9 mouse cellular contexts compared by ENCODE assay signal in the genomic region with DNA sequence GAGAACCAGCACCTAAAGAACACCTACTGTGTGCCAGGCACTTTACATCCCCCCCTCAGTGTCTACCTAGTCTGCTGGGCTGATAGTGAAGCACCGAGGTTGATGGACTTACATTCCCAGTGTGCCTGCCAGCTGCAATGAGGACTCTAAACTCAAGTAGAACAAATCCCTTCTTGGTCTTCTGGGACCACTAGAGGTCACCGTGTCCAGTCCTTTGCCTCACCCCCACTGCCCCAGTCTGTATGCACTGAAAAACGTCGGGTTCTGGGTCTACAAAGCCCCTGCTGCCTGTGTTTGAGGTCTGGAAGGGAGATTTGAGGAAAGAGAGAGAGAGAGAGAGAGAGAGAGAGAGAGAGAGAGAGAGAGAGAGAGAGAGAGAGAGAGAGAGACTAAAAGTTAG. TPM values are rescaled to one million over a fixed set of nuclear protein-coding genes. Genes with fewer than 3 reads are reported as not detected.
DNase-seq lines count a peak whose midpoint lies in the region; ATAC-seq and TF ChIP-seq lines count a peak whose summit lies in the region.
"Had no signal": no experiment of that assay in that cellular context is flagged by ENCODE, and none has a peak within 500 bp of the region (broad histone marks: within the 10 kb centered on the region; RNA-seq: fewer than 3 reads in every experiment).

No protein-coding gene starts in this region.

- no peaks in the 10 kb centered on the region for H3K27me3 ChIP-seq in kidney, postnatal 0 days (ENCODE audit: insufficient read depth, low read length)
- no peaks in the 10 kb centered on the region for H3K27me3 ChIP-seq in embryonic facial prominence, embryonic 11.5 days (ENCODE audit: control insufficient read depth, insufficient read depth, low read length)
- no peaks in the 10 kb centered on the region for H3K27me3 ChIP-seq in intestine, embryonic 15.5 days (replicated peaks)
- no peaks in the 10 kb centered on the region for H3K27me3 ChIP-seq in neural tube, embryonic 15.5 days (replicated peaks)

- DNase-seq in kidney, postnatal 0 days (ENCODE audit: low spot score) = no peak
- no peak for DNase-seq in kidney, adult 9 months
- peak; percentile 28 for DNase-seq in embryonic facial prominence, embryonic 11.5 days (ENCODE audit: low spot score)
- DNase-seq in left cerebral cortex, postnatal 10 days (ENCODE audit: extremely low spot score in 1 of 2, low spot score in 2 of 2) = no peak
- DNase-seq in adrenal gland, postnatal 4 days (ENCODE audit: low spot score in 2 of 2) = no peak

- intact Hi-C loops in left cerebral cortex, postnatal 10 days (cut with DNase I) = no loop called here

- H3K4me3 ChIP-seq in kidney, postnatal 0 days (replicated peaks; ENCODE audit: low read depth, low read length) = 0 out of 2 replicates have a peak overlapping the region, but pooled peaks have one; percentile 21
- H3K4me3 ChIP-seq in embryonic facial prominence, embryonic 11.5 days (ENCODE audit: low read depth, low read length) = peak overlapping the region; percentile 21
- no peak overlapping the region for H3K4me3 ChIP-seq in intestine, embryonic 15.5 days (replicated peaks)
- peak overlapping the region; percentile 47 for H3K4me3 ChIP-seq in neural tube, embryonic 15.5 days (replicated peaks)

- TF ChIP-seq CTCF in kidney, postnatal 0 days (IDR thresholded peaks at IDR 0.05; ENCODE audit: low read depth) = peak; percentile 15; the same call in 1 of the 2 replicates

- H3K9ac ChIP-seq in kidney, postnatal 0 days (ENCODE audit: low read depth, low read length) = no peak overlapping the region
- H3K9ac ChIP-seq in embryonic facial prominence, embryonic 11.5 days (replicated peaks; ENCODE audit: low read length) = peak overlapping the region; percentile 68
- no peak overlapping the region for H3K9ac ChIP-seq in intestine, embryonic 15.5 days
- H3K9ac ChIP-seq in neural tube, embryonic 15.5 days (replicated peaks) = peak overlapping the region; percentile 64

- peaks cover 28% of the 10 kb centered on the region for H3K4me1 ChIP-seq in kidney, postnatal 0 days (replicated peaks; ENCODE audit: insufficient read depth, low read length)
- peaks cover 25% of the 10 kb centered on the region for H3K4me1 ChIP-seq in embryonic facial prominence, embryonic 11.5 days (ENCODE audit: control insufficient read depth, insufficient read depth, low read length)
- H3K4me1 ChIP-seq in intestine, embryonic 15.5 days (replicated peaks) = peaks cover 46% of the 10 kb centered on the region
- peaks cover 55% of the 10 kb centered on the region for H3K4me1 ChIP-seq in neural tube, embryonic 15.5 days

- peak overlapping the region; percentile 62 for H3K4me2 ChIP-seq in kidney, postnatal 0 days (ENCODE audit: low read length)
- peak overlapping the region; percentile 53 for H3K4me2 ChIP-seq in embryonic facial prominence, embryonic 11.5 days (ENCODE audit: low read depth, low read length)
- H3K4me2 ChIP-seq in intestine, embryonic 15.5 days (replicated peaks) = peak overlapping the region; percentile 67
- peak overlapping the region; percentile 95 for H3K4me2 ChIP-seq in neural tube, embryonic 15.5 days

- H3K27ac ChIP-seq in kidney, postnatal 0 days = peak overlapping the region; percentile 77
- peak overlapping the region; percentile 87 for H3K27ac ChIP-seq in embryonic facial prominence, embryonic 11.5 days (replicated peaks; ENCODE audit: low read depth, low read length)
- H3K27ac ChIP-seq in intestine, embryonic 15.5 days = peak overlapping the region; percentile 94
- H3K27ac ChIP-seq in neural tube, embryonic 15.5 days (replicated peaks) = peak overlapping the region; percentile 99

- 1% methylated on average over 4 of the region's 4 CpGs for WGBS in kidney, postnatal 0 days
- 4% methylated on average over 4 of the region's 4 CpGs for WGBS in embryonic facial prominence, embryonic 11.5 days
- 0% methylated on average over 4 of the region's 4 CpGs for WGBS in intestine, embryonic 15.5 days
- 2% methylated on average over 4 of the region's 4 CpGs for WGBS in neural tube, embryonic 15.5 days

- no peaks in the 10 kb centered on the region for H3K9me3 ChIP-seq in kidney, postnatal 0 days (replicated peaks; ENCODE audit: low read length)
- H3K9me3 ChIP-seq in embryonic facial prominence, embryonic 11.5 days (replicated peaks; ENCODE audit: control insufficient read depth, low read length) = no peaks in the 10 kb centered on the region
- H3K9me3 ChIP-seq in intestine, embryonic 15.5 days = no peaks in the 10 kb centered on the region
- no peaks in the 10 kb centered on the region for H3K9me3 ChIP-seq in neural tube, embryonic 15.5 days (replicated peaks)

- no peak for ATAC-seq in kidney, postnatal 0 days (replicated peaks; ENCODE audit: low FRiP score, low read depth)
- no peak for ATAC-seq in embryonic facial prominence, embryonic 11.5 days (replicated peaks; ENCODE audit: insufficient number of reproducible peaks, low FRiP score, low TSS enrichment, low read depth)
- no peak for ATAC-seq in intestine, embryonic 15.5 days
- no peak for ATAC-seq in neural tube, embryonic 15.5 days (ENCODE audit: low FRiP score)
- ATAC-seq in cerebellum, adult (ENCODE audit: insufficient number of reproducible peaks, low FRiP score, low TSS enrichment) = no peak

- peaks cover 14% of the 10 kb centered on the region for H3K36me3 ChIP-seq in kidney, postnatal 0 days (ENCODE audit: insufficient read depth, low read length)
- peaks cover 8% of the 10 kb centered on the region for H3K36me3 ChIP-seq in embryonic facial prominence, embryonic 11.5 days (replicated peaks; ENCODE audit: control insufficient read depth, insufficient read depth, low read depth, low read length)
- H3K36me3 ChIP-seq in intestine, embryonic 15.5 days = peaks cover 16% of the 10 kb centered on the region
- peaks cover 17% of the 10 kb centered on the region for H3K36me3 ChIP-seq in neural tube, embryonic 15.5 days

RNA-seq across cellular contexts. Expression of a gene that starts 1.1 kb away (rescaled TPM):
- 0.91 and 1.1 TPM in 2 replicates for polyA plus RNA-seq in kidney, postnatal 0 days (2015; fragmentation: Nextera tagmentation; extraction: Ambion mirVana)
- polyA plus RNA-seq in embryonic facial prominence, embryonic 11.5 days (2014; fragmentation: Nextera tagmentation; extraction: Ambion mirVana) = 0.97 and 1.2 TPM in 2 replicates
- polyA plus RNA-seq in intestine, embryonic 15.5 days (2015; fragmentation: Nextera tagmentation; extraction: Ambion mirVana) = 2.7 and 3.5 TPM in 2 replicates
- polyA plus RNA-seq in neural tube, embryonic 15.5 days (2015; fragmentation: Nextera tagmentation; extraction: Ambion mirVana) = 1.00 and 1.8 TPM in 2 replicates
- total RNA-seq in left cerebral cortex, postnatal 10 days (2021) = 1 to 10 TPM; 2.4 to 2.6 TPM
- 10 to 100 TPM; 11.8 to 12.1 TPM for total RNA-seq in adrenal gland, postnatal 4 days (2021)

RNA-seq across cellular contexts. Expression of a gene that starts 2.7 kb away (rescaled TPM):
- 2.1 and 2.6 TPM in 2 replicates for polyA plus RNA-seq in kidney, postnatal 0 days (2015; fragmentation: Nextera tagmentation; extraction: Ambion mirVana)
- 2.7 and 2.8 TPM in 2 replicates for polyA plus RNA-seq in embryonic facial prominence, embryonic 11.5 days (2014; fragmentation: Nextera tagmentation; extraction: Ambion mirVana)
- polyA plus RNA-seq in intestine, embryonic 15.5 days (2015; fragmentation: Nextera tagmentation; extraction: Ambion mirVana) = 3.0 and 3.5 TPM in 2 replicates
- 30.8 and 36.3 TPM in 2 replicates for polyA plus RNA-seq in neural tube, embryonic 15.5 days (2015; fragmentation: Nextera tagmentation; extraction: Ambion mirVana)
- total RNA-seq in left cerebral cortex, postnatal 10 days (2021) = 10 to 100 TPM; 70.1 to 72.6 TPM
- total RNA-seq in adrenal gland, postnatal 4 days (2021) = 10 to 100 TPM in 1 of 2 experiments, 1 to 10 TPM in 1; 9.9 to 10.1 TPM

RNA-seq across cellular contexts. Expression of a gene that starts 9.5 kb away (rescaled TPM):
- 3.5 and 3.9 TPM in 2 replicates for polyA plus RNA-seq in kidney, postnatal 0 days (2015; fragmentation: Nextera tagmentation; extraction: Ambion mirVana)
- 2.5 and 3.6 TPM in 2 replicates for polyA plus RNA-seq in embryonic facial prominence, embryonic 11.5 days (2014; fragmentation: Nextera tagmentation; extraction: Ambion mirVana)
- polyA plus RNA-seq in intestine, embryonic 15.5 days (2015; fragmentation: Nextera tagmentation; extraction: Ambion mirVana) = 2.9 and 3.4 TPM in 2 replicates
- 3.1 and 4.0 TPM in 2 replicates for polyA plus RNA-seq in neural tube, embryonic 15.5 days (2015; fragmentation: Nextera tagmentation; extraction: Ambion mirVana)
- 10 to 100 TPM; 15.2 to 15.3 TPM for total RNA-seq in left cerebral cortex, postnatal 10 days (2021)
- 10 to 100 TPM; 24.4 to 26.9 TPM for total RNA-seq in adrenal gland, postnatal 4 days (2021)

RNA-seq across cellular contexts. Expression of a gene that starts 18.2 kb away (rescaled TPM):
- polyA plus RNA-seq in kidney, postnatal 0 days (2015; fragmentation: Nextera tagmentation; extraction: Ambion mirVana) = not detected in 2 replicates
- polyA plus RNA-seq in embryonic facial prominence, embryonic 11.5 days (2014; fragmentation: Nextera tagmentation; extraction: Ambion mirVana) = 0.27 TPM in 1 of 2 replicates, not detected in the other
- polyA plus RNA-seq in intestine, embryonic 15.5 days (2015; fragmentation: Nextera tagmentation; extraction: Ambion mirVana) = not detected in 2 replicates
- polyA plus RNA-seq in neural tube, embryonic 15.5 days (2015; fragmentation: Nextera tagmentation; extraction: Ambion mirVana) = 0.23 and 0.37 TPM in 2 replicates
- total RNA-seq in left cerebral cortex, postnatal 10 days (2021) = under 1 TPM; 0.26 to 0.36 TPM
- total RNA-seq in adrenal gland, postnatal 4 days (2021) = under 1 TPM in 1 of 2 experiments, not detected in 1; 0.39 TPM
- total RNA-seq: gastrocnemius, postnatal 14 days had no signal

RNA-seq across cellular contexts. Expression of a gene that starts 39.7 kb away (rescaled TPM):
- polyA plus RNA-seq in kidney, postnatal 0 days (2015; fragmentation: Nextera tagmentation; extraction: Ambion mirVana) = 0.12 and 0.13 TPM in 2 replicates
- polyA plus RNA-seq in embryonic facial prominence, embryonic 11.5 days (2014; fragmentation: Nextera tagmentation; extraction: Ambion mirVana) = 0.21 TPM in 1 of 2 replicates, not detected in the other
- 0.23 and 0.39 TPM in 2 replicates for polyA plus RNA-seq in intestine, embryonic 15.5 days (2015; fragmentation: Nextera tagmentation; extraction: Ambion mirVana)
- polyA plus RNA-seq in neural tube, embryonic 15.5 days (2015; fragmentation: Nextera tagmentation; extraction: Ambion mirVana) = 0.14 TPM in 1 of 2 replicates, not detected in the other
- not detected for total RNA-seq in left cerebral cortex, postnatal 10 days (2021)
- total RNA-seq in adrenal gland, postnatal 4 days (2021) = under 1 TPM; 0.50 to 0.90 TPM

Comparison
In these comparisons a context has a peak if more than half of its experiments do, and no peak if none do; other contexts are left out.
1. H3K9ac ChIP-seq: peak in embryonic facial prominence, embryonic 11.5 days (single experiment) and neural tube, embryonic 15.5 days (single experiment); none in kidney, postnatal 0 days (single experiment) and intestine, embryonic 15.5 days (single experiment).
2. Peak in every context shown above with its lines, with median percentiles within 50 percentile points of each other: H3K27ac ChIP-seq and H3K4me2 ChIP-seq.